Mouse (Mus musculus): Measurements from ENCODE around the gene Wasf3.

- no peak for TF ChIP-seq POLR2A (IDR thresholded peaks at IDR 0.05; ENCODE audit: borderline replicate concordance, insufficient read depth, low read length)
- TF ChIP-seq CTCF (IDR thresholded peaks at IDR 0.05; ENCODE audit: borderline replicate concordance, insufficient read depth, low read depth, low read length), result no peak
Measured at GRCm38 (mm10) chr5:146439152-146439781, 54.5 kb downstream of the Wasf3 start.

Measured in cerebellum, adult 2 months (tissue).